Mouse (Mus musculus): ENCODE results near the gene Fam129c.
A peak's percentile ranks its signal among the peaks of the same experiment; 100 is the strongest.

Gene Fam129c

GRCm38 (mm10) chr8:71575020-71575419 lies 22.4 kb upstream of the Fam129c start:
- DNase-seq, result no peak

- DNase-seq, result no peak
These were observed 19.5 kb upstream of the Fam129c start for GRCm38 (mm10) chr8:71577856-71578387.

GRCm38 (mm10) chr8:71579009-71579408 lies 18.4 kb upstream of the Fam129c start:
- DNase-seq, result no peak

- DNase-seq, result no peak
These were observed 18.0 kb upstream of the Fam129c start for GRCm38 (mm10) chr8:71579476-71579875.

GRCm38 (mm10) chr8:71580201-71580600 lies 17.2 kb upstream of the Fam129c start:
- DNase-seq, result no peak

- no peak for DNase-seq
These were observed 10.6 kb upstream of the Fam129c start for GRCm38 (mm10) chr8:71586891-71587290.

GRCm38 (mm10) chr8:71588762-71589161 lies 8.7 kb upstream of the Fam129c start:
- no peak for DNase-seq

DNA sequence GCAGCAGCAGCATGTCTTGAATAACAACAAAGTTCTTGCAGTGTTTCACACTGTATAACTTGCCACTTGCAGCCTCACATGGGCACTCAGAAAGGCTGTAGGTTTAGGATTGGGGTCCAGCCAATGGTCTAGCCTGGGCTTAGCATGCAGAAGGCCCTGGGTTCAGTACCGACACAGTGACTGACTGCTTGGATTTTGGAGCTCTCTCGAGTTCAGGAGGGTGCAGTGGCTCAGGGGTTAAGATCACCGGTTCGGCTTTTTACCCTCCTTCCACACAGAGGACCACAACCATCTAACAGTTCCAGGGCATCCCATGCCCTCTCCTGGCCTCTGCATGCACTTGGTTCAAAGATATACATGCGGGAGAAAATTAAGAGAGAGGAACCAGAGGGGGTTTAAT lies 6.4 kb upstream of the Fam129c start:
- DNase-seq, result no peak

DNA sequence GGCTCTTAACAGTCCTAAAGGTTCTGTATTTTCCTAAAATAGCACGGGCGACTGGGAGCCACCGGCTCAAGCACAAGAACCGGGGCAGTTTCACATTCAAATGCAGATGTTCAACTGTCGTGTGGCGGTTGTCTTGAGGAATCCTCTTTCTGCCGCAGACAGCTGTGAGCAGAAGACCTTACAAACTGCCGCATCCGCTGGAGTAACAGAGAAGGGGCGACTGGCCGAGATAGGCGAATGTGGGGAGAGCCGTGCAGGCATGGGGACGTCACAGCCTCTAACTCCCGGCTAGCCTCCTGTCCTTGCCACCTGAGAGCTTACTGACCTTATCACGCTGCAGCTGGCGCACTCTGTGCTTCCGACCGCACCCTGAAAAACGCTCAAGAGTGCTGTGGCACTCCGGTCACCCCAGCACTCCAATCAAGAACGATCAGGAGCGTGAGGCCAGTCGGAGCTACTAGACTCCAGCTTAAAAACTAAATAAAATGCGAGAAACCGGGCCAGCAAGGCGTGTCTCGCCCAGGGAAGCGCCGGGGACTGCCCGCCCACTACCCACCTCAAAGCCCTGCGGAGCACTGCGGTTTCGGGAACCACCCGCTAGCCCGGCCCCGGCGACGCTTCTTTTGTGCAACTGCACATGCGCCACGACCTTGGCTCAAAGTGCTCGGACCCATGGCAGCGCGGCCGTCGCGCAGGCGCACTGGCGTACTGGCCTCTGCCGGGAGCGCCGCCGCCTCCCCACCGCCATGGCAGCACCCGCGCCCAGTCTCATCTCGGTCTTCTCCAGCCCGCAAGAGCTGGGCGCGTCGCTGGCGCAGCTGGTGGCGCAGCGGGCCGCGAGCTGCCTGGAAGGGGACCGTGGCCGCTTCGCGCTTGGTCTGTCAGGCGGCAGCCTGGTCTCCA lies 5.7 kb upstream of the Fam129c start, which contains the start of gene Pgls:
Gene Pgls, plus strand, starts transcription at position 706 of the 903 bp plus-strand sequence.
- DNase-seq, result peak; percentile 92 to 94

DNA sequence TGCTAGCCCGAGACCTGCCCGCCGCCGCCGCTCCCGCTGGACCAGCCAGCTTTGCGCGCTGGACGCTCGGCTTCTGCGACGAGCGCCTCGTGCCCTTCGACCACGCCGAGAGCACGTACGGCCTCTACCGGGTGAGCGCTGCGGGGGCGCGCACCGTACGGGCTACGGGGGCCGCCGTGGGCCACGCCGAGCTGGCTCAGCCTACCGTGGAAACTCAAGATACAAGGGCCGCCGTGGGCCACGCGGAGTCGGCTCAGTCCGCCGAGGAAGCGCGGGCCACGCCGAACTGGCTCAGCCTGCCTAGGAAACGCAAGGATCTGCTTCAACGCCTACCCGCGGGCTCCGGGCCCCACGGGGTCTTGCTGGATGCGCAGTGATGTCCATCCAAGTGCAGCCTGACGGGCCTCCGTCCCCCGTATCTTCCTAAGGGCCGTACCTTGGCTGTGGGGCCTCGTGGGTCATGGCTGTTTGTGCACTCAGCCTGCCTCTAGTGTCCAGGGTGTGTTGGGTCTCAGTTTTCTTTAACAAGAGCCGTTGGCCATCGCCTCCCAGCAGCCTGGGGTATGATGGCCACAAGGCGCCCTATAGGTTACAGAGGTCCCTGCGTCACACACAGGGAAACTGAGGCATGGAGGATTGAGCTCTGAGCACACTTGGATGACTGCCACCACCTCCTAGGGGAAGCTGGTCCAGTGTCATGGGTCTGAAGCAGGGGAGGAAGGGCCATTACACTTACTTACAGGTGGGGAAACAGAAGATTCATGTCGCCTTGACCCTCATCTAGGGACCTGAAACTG lies 4.9 kb upstream of the Fam129c start:
- DNase-seq, result peak; percentile 70 to 73

DNA sequence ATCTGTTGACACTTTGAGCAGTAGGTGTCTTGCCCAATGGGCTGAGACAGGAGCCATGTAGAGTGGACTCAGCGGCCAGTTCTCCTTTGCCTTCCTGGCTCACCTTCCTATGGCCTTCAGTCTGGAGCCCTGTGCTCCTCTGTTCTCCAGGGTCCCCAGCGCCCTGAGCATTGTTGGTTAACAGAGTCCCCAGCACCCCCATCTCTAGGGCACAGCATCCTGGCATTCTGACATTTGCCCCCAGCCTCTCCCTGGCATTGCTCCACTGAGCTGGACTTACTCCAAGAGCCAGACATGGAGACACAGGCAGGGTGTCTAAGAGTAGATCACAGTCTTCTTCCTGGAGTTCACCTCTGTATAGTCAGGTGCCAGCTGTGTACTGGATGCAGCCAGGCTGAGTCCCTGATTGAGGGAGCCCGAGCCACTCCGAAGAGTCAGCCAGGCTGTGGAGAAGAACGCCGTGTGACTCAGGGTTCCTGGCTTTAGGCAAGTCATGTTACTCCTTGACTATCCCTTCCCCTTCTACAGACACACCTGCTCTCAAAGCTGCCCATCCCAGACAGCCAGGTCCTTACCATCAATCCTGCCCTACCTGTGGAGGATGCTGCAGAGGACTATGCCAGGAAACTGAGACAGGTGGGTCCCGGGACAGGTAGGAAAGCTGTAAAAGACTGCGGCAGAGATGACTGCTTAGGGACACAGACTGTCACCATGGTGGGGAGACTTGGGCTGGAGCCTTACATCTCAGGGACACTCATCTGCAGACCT lies 3.7 kb upstream of the Fam129c start:
- no peak for DNase-seq

GRCm38 (mm10) chr8:71594324-71594722 lies 3.1 kb upstream of the Fam129c start:
- DNase-seq, result no peak

DNA sequence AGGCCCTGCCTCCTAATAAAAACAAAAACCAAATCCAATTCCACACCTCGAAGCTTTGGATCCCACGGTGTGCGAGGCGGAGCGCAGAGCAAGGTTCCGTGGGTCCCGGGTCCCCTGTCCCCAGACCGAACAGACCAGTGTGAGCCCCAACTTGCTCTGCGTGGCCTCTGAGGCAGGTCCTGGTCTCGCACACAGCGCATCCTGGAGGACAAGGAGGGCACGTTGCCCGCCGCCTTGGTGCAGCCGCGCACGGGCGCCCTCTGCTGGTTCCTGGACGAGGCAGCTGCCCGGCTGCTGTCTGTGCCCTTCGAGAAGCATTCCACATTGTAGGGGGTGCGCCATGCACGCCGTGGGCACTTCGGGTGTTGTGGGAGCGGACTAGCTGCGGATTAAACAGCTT lies 1.6 kb upstream of the Fam129c start:
- DNase-seq, result peak; percentile 82 to 93

GRCm38 (mm10) chr8:71596384-71596783 lies 1.1 kb upstream of the Fam129c start:
- DNase-seq, result no peak

DNA sequence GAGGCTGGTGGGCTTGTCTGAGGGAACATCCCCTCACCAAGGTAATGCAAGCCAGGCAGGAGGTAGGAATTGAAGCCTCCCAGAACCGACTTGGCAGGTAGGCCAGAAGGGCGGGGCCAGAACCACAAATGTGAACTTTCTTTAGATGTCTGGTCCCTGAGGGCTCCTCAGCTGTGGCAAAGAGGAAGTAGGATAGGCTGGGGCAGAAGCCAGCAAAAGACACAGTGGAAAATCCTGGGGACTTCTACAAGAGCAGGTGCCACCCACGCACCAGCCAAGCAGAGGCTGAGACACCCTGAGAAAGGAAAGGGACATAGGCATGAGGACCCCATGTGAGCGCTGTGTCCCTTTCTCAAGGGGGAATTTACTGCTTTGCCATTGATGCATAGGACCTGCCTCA lies 650 bp upstream of the Fam129c start:
- DNase-seq, result peak; percentile 67 to 69

DNA sequence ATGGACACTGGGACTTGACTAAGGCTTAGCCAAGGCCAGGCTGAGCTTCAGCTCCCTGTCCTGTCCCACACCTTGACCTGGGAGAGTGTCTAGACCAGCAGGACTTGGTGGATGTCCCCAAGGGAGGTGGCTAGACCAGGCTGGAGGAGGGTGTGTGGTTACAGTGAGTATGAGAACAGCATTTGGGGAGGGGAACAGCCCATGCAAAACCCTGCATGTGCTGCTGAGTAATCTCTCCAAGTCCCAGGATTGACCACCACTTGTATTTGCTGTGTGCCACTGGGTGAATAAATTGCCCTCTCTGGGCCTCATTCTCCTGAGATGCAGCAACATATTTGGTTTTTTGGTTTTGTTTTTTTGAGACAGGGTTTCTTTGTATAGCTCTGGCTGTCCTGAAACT lies 927 bp downstream of the Fam129c start:
- DNase-seq, result no peak

GRCm38 (mm10) chr8:71598841-71599240 lies 1.4 kb downstream of the Fam129c start:
- DNase-seq, result no peak

- peak; percentile 29 to 46 for DNase-seq
These were observed 4.7 kb downstream of the Fam129c start for GRCm38 (mm10) chr8:71601939-71602665.

DNA sequence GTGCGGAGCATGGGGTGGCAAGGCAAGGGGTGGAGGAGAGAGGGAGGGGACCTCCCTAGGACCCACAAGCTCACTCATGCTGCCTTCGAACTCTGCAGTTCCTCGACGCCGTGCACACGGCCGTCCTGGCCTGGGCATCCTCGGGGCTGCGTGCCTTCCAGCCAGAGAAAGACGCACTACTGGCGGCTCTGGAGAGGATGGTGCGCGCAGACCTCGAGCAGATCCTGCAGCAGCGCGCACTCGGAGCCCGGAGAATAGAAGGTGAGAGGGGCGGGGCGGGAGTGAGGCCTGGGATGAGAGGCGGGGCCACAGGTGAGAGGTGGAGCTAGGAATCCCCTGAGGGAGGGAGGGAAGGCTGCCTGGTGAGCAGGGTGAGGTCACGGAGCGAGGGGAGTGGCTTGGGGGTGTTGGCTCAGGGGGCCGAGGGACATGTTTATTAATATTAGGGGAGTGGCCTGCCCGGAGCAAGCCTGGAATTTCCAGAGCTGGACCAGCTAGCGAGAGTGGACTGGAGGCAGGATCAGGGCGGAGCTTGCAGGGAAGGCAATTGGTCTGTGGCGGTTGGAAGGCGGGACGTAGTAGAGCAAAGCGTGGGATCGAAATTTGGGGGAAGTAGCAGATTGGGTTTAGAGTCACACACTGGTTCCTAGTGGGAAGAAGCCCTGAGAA lies 5.4 kb downstream of the Fam129c start:
- DNase-seq, result peak in 1 of 2 experiments; percentile 27

DNA sequence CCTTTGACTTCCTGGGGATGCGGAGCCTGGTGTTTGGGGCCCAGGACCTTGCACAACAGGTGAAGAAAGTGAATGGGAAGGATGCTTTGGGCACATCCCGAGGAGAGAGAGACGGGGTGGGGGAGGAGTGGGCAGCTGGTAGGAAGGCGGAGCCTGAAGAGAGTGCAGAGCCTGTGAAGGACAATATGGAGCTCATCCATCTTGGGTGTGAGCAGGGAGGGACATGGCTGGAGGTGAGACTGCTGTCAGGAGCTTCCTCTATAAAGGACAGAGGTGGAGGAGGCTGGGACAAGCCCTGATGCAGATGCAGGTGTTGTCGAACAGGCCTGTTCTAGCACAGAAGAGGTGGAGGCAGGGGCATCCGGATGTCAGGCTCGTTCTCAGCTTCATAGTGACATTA lies 6.6 kb downstream of the Fam129c start:
- no peak for DNase-seq
